Mouse (Mus musculus) cerebellum, adult 18-20 months (tissue): ENCODE measurements around the gene Tnnt1.
"Not testable (repeated sequence)": the region's sequence is repeated elsewhere in the genome, so short reads cannot be mapped to it uniquely, and the experiment has no call there.

Source experiments
- DNase-seq, 2 experiments: peaks; one replicate each; pipeline ENCODE4 v3.0.0; 2021

The Tnnt1 gene

GRCm38 (mm10) chr7:4516332-4517050, at the start of gene Tnnt1:
Tnnt1 (minus strand) TSS chr7:4516382.
- no peak for DNase-seq

DNA sequence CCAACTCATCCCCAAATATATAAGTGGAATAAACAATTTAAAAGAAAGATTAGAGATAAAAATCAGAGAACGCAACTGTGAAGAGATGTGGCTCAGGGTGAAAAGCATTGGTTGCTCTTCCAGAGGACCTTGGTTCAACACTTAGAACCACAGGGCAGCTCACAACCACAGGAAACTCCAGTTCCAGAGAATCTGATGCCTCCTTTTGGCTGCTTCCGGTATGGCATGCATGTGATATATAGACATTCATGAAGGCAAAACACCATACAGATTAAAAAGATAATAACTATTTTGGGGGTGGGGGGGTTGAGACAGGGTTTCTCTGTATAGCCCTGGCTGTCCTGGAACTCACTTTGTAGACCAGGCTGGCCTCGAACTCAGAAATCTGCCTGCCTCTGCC, 46.5 kb upstream of the Tnnt1 start:
- no peak for DNase-seq

DNA sequence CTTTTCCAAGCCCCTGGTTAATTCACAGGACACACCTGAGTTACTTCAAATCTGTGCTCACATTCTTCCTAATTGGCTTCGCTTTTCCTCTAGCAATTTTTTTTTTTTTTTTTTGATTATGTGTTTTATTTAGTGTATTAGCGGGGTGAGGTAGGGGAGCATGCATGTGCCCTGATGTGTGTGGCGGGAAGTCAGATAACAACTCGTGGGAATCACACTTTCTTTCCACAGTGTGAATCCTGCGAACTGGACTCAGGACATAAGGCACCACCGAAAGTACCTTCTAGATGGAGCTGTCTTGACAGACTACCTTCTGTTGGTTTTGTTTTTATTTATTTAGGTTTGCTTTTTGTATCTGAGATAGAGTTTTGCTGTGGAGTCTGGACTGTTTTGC, 41.0 kb upstream of the Tnnt1 start:
- DNase-seq, result no peak

- DNase-seq, result peak; percentile 85 to 87
Observed at GRCm38 (mm10) chr7:4556256-4557166, 40.3 kb upstream of the Tnnt1 start.

GRCm38 (mm10) chr7:4547221-4547641, 31.0 kb upstream of the Tnnt1 start, which contains the start of gene Syt5:
Syt5 (minus strand) TSS chr7:4547541.
- DNase-seq, result peak; percentile 37 to 46

GRCm38 (mm10) chr7:4546591-4547131, 30.5 kb upstream of the Tnnt1 start:
- DNase-seq, result peak; percentile 87 to 88

DNA sequence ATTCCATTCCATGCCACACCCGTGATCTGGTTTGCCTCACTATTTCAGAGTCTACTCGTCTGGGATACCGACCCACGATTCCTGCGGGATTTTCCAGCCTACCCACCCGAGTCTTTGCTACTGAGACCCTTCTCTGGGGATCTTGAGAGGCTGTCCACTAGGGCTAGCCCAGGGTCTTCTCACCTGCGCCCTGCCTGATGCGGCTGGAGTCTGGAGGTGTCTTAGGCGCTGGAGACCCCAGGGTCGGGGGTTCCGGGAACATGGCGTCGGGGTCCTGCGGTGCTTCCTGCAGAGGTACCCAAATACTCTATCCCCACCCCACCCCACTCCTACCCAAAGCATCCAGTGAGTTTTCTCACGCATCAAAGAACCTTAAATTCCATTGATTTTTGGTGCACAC, 29.9 kb upstream of the Tnnt1 start:
- no peak for DNase-seq

DNA sequence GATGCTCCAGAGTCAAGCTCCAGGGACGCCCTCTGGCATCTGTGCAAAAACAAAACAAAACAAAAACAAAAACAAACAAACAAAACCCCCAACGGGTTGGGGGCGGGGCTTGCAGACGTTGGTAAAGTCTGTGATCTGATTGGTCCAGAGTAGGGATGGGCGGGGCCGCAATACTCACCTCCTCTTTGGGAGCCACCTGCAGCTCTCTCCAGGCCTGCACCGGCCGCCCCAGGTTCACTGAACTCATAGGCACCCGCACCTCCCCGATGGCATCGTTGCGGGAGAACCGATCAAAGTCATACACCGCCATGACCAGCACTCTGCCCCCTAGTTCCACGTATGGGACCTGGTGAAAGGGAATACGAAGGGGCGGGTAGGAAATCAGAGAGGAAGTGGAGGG, 25.8 kb upstream of the Tnnt1 start:
- no peak for DNase-seq

DNA sequence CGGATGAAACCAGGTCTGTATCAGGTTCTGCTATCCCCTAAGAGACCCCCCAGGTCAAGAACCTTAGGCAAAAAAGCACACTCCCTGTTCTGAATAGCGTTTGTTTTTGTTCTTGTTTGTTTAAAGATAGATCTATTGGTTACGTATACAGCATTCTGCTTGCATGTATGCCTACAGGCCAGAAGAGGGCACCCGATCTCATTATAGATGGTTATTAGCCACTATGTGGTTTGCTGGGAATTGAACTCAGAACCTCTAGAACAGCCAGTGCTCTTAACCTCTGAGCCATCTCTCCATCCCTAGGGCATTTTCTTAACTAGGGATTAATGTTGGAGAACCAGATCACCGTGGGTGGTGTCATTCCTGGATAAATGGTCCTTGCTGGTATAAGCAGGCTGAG, 25.2 kb upstream of the Tnnt1 start:
- no peak for DNase-seq

DNA sequence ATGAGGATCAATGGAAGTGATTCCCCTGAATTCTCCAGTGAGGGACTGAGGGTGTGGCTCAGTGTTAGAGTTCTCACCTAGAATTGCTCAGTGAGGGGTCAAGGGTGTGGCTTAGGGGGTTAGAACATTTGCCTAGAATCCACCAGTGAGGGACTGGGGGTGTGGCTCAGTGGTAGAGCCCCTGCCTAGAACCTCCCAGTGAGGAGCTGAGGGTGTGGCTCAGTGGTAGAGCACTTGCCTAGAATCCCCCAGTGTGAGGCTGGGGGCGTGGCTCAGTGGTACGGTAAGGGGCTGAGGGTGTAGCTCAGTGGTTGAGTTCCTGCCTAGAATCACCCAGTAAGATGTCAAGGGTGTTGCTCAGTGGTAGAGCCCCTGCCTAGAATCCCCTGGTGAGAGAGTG, 22.8 kb upstream of the Tnnt1 start:
- no peak for DNase-seq

DNA sequence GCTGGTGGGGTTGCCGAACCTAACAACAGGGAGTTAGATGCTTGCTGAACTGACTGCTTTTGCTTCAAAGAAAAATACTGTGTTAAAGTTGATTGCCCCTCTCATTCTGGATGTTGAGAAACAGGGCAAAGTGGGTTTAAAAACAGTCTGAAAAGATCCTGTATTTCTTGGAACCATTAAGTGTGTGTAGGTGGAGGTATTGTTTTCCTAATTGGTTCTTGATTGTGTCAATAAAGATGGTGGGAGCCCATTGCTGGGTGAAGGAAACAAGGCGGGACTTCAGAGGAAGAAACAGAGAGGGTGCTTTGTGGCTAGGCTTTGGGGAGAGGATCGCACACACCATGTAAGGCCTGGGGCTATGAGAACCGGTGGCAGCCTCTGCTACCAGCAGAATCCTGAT, 21.0 kb upstream of the Tnnt1 start:
- no peak for DNase-seq

DNA sequence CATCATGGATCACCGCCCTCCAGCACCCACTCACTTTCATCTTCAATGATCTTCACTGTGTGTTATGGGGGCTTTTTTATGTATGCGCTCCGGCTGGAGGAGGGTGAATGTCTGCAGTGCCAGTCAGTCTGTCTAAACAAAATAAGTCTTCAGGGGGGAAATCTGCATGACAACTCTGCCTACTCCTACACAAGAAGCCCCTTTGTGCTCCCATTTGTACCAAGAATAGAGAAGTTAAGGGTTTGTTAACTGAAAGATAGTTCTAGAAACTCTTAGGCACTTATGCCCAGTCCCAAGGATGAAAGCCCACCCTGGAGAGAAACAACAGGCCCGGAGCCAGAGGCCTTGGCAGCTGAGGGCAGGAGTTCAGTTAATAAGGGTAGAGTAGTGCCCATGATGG, 20.2 kb upstream of the Tnnt1 start:
- no peak for DNase-seq

- no peak for DNase-seq
Observed at GRCm38 (mm10) chr7:4532005-4532729, 16.0 kb upstream of the Tnnt1 start, which contains the start of gene Dnaaf3. Dnaaf3 (minus strand) TSS chr7:4532453.

DNA sequence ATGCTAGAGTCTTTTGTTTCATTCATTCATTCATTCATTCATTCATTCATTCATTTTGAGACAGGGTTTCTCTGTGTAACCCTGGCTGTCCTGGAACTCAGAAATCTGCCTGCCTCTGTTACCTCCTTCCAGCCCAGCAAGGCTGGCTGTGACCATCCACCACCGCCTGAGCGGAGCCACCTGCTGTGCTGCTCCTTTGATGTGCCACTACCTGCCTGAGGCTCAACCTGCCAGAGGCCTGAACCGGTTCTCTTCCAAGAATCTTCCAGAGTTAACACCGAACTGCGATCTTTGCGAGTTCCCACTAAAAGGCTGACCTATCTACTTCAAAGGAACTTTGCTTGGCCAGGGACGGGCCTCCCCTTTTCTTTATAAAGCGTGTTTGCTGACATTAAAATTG, 14.0 kb upstream of the Tnnt1 start:
- not testable (repeated sequence) for DNase-seq

- no peak for DNase-seq
Observed at GRCm38 (mm10) chr7:4527302-4527689, 11.1 kb upstream of the Tnnt1 start.

GRCm38 (mm10) chr7:4526341-4527301, 10.4 kb upstream of the Tnnt1 start:
- DNase-seq, result peak; percentile 67 to 80

GRCm38 (mm10) chr7:4524212-4524922, 8.2 kb upstream of the Tnnt1 start, which contains the start of gene Tnni3:
Tnni3 (minus strand) TSS chr7:4524229.
- DNase-seq, result peak; percentile 42 to 54

GRCm38 (mm10) chr7:4523205-4524130, 7.3 kb upstream of the Tnnt1 start:
- DNase-seq, result no peak

DNA sequence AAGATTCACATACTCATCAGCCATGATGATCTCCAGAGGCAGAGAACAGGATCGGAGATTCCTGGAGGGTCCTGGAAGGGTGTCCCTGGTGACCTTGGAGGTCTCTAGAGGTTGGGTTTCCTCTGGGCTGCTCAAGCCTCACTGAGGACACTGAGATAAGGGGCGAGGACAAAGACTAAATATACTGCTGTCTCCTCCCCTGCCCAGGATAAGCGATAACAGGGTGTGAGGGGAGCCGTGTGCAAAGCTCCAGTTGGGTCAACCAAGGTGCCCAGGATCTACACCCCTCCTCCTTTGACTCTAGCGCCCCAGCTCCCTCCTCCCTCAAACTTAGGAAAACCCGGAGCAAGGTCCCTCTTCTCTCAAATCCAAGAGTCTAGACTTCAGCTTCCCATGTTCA, 6.1 kb upstream of the Tnnt1 start:
- no peak for DNase-seq
